Mouse (Mus musculus): ENCODE measurements at regions not wholly inside any gene's neighbourhood (a gene's known extent, or its start where the extent isn't known, plus 50 kb on each side); places are given as distances from the start of the nearest gene placed in this dataset.

DNA sequence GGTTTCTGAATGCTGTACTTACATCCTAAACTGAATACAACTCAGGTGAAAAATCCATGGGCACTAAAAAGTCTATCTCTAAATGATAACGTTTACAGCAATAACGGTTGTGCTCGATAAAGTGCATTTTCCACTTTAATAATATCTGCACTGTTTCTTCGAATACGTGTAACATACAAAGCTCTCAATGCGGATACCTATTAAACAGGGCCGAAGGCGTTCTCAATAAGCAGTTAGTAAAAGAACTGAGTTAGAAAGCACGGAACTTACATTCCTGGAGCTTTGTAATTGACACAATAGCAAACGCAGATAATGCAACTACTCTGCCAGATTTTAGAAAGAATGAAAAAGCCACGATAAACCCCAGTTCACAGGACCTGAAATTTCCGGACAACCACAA lies 127.8 kb downstream of the Zfp945 start:
- TF ChIP-seq CTCF (conservative IDR thresholded peaks at IDR 0.05; ENCODE audit: low read length) (no peak), NANOG (IDR thresholded peaks at IDR 0.05; ENCODE audit: borderline replicate concordance, low read length) (no peak)

Data from E14TG2a.4 (cell line).